In genomic region chr11:115275954-115276353, GRCm38 (mm10) we compare ENCODE assay signal across 9 mouse cellular contexts. TPM values are rescaled to one million over a fixed set of nuclear protein-coding genes. Genes with fewer than 3 reads are reported as not detected.
A peak's percentile ranks its signal among the peaks of the same experiment; 100 is the strongest.
DNase-seq lines count a peak whose midpoint lies in the region; ATAC-seq and TF ChIP-seq lines count a peak whose summit lies in the region.
"Had no signal": no experiment of that assay in that cellular context is flagged by ENCODE, and none has a peak within 500 bp of the region (broad histone marks: within the 10 kb centered on the region; RNA-seq: fewer than 3 reads in every experiment).

No protein-coding gene starts in this region.

- TF ChIP-seq EP300 in lung, postnatal 0 days (IDR thresholded peaks at IDR 0.05), result no peak

- H3K4me3 ChIP-seq in lung, postnatal 0 days (ENCODE audit: low read depth, low read length), result no peak overlapping the region
- peak overlapping the region; percentile 61 for H3K4me3 ChIP-seq in forebrain, embryonic 14.5 days (ENCODE audit: low read depth, low read length)
- H3K4me3 ChIP-seq in limb, embryonic 15.5 days, result peak overlapping the region; percentile 72; the same call in 1 of the 2 replicates
- peak overlapping the region; percentile 48 for H3K4me3 ChIP-seq in stomach, embryonic 16.5 days (replicated peaks; ENCODE audit: low read length)

- WGBS in lung, postnatal 0 days, result 58% methylated on average over 3 of the region's 3 CpGs
- 61% methylated on average over 3 of the region's 3 CpGs for WGBS in forebrain, embryonic 14.5 days
- 63% methylated on average over 3 of the region's 3 CpGs for WGBS in limb, embryonic 15.5 days
- WGBS in stomach, embryonic 16.5 days, result 61% methylated on average over 3 of the region's 3 CpGs

- no peaks in the 10 kb centered on the region for H3K9me3 ChIP-seq in lung, postnatal 0 days (ENCODE audit: low read length)
- no peaks in the 10 kb centered on the region for H3K9me3 ChIP-seq in forebrain, embryonic 14.5 days (replicated peaks; ENCODE audit: control insufficient read depth, low read length)
- no peaks in the 10 kb centered on the region for H3K9me3 ChIP-seq in limb, embryonic 15.5 days
- no peaks in the 10 kb centered on the region for H3K9me3 ChIP-seq in stomach, embryonic 16.5 days (replicated peaks; ENCODE audit: control insufficient read depth, low read length)

- DNase-seq in lung, postnatal 0 days (ENCODE audit: low spot score), result no peak
- DNase-seq in lung, postnatal 10 days, result no peak
- no peak for DNase-seq in forebrain, embryonic 14.5 days (ENCODE audit: low spot score)
- no peak for DNase-seq in cerebellum, postnatal 25 days
- DNase-seq in frontal cortex, postnatal 36 days (ENCODE audit: low spot score in 2 of 2), result no peak
- DNase-seq: kidney, postnatal 14 days; right cerebral cortex, postnatal 25 days had no signal

- no peaks in the 10 kb centered on the region for H3K27me3 ChIP-seq in lung, postnatal 0 days (replicated peaks; ENCODE audit: insufficient read depth, low read length)
- no peaks in the 10 kb centered on the region for H3K27me3 ChIP-seq in forebrain, embryonic 14.5 days (replicated peaks; ENCODE audit: control insufficient read depth, insufficient read depth, low read length)
- no peaks in the 10 kb centered on the region for H3K27me3 ChIP-seq in limb, embryonic 15.5 days
- H3K27me3 ChIP-seq in stomach, embryonic 16.5 days (ENCODE audit: control insufficient read depth, insufficient read depth, low read length), result no peaks in the 10 kb centered on the region

- peaks cover 10% of the 10 kb centered on the region; the same call in 1 of the 2 replicates for H3K4me1 ChIP-seq in lung, postnatal 0 days (ENCODE audit: insufficient read depth, low read depth, low read length)
- peaks cover 5% of the 10 kb centered on the region; the same call in 1 of the 2 replicates for H3K4me1 ChIP-seq in forebrain, embryonic 14.5 days (ENCODE audit: control insufficient read depth, insufficient read depth, low read length)
- peaks cover 16% of the 10 kb centered on the region for H3K4me1 ChIP-seq in limb, embryonic 15.5 days
- peaks cover 8% of the 10 kb centered on the region; the same call in 1 of the 2 replicates for H3K4me1 ChIP-seq in stomach, embryonic 16.5 days (ENCODE audit: control insufficient read depth, insufficient read depth, low read length)

- H3K36me3 ChIP-seq in lung, postnatal 0 days (ENCODE audit: insufficient read depth, low read length), result no peaks in the 10 kb centered on the region
- 0 out of 2 replicates have a peak, but pooled peaks cover 3% of the 10 kb centered on the region for H3K36me3 ChIP-seq in forebrain, embryonic 14.5 days (ENCODE audit: control insufficient read depth, insufficient read depth, low read length)
- H3K36me3 ChIP-seq in limb, embryonic 15.5 days, result peaks cover 7% of the 10 kb centered on the region; the same call in 1 of the 2 replicates
- no peaks in the 10 kb centered on the region for H3K36me3 ChIP-seq in stomach, embryonic 16.5 days (ENCODE audit: control insufficient read depth, insufficient read depth, low read length)

- H3K27ac ChIP-seq in lung, postnatal 0 days (ENCODE audit: low read length), result no peak overlapping the region
- no peak overlapping the region for H3K27ac ChIP-seq in forebrain, embryonic 14.5 days (ENCODE audit: low read depth, low read length)
- H3K27ac ChIP-seq in limb, embryonic 15.5 days, result no peak overlapping the region
- H3K27ac ChIP-seq in stomach, embryonic 16.5 days (ENCODE audit: low read length), result no peak overlapping the region

- H3K9ac ChIP-seq in lung, postnatal 0 days (replicated peaks; ENCODE audit: low read depth), result no peak overlapping the region
- peak overlapping the region; percentile 81 for H3K9ac ChIP-seq in forebrain, embryonic 14.5 days (ENCODE audit: low read length)
- H3K9ac ChIP-seq in limb, embryonic 15.5 days, result no peak overlapping the region
- peak overlapping the region; percentile 81 for H3K9ac ChIP-seq in stomach, embryonic 16.5 days (ENCODE audit: low read length)

- no peak for ATAC-seq in lung, postnatal 0 days
- no peak for ATAC-seq in forebrain, embryonic 14.5 days
- no peak for ATAC-seq in limb, embryonic 15.5 days (ENCODE audit: insufficient number of reproducible peaks, low FRiP score, low TSS enrichment, low read depth)
- no peak for ATAC-seq in stomach, embryonic 16.5 days (ENCODE audit: insufficient read depth, low FRiP score)

- peak overlapping the region; percentile 87 for H3K4me2 ChIP-seq in lung, postnatal 0 days (replicated peaks; ENCODE audit: low read depth, low read length)
- H3K4me2 ChIP-seq in forebrain, embryonic 14.5 days (ENCODE audit: low read length), result peak overlapping the region; percentile 85
- peak overlapping the region; percentile 90 for H3K4me2 ChIP-seq in limb, embryonic 15.5 days
- H3K4me2 ChIP-seq in stomach, embryonic 16.5 days (ENCODE audit: low read depth, low read length), result peak overlapping the region; percentile 85

- TF ChIP-seq CTCF in lung, postnatal 0 days (IDR thresholded peaks at IDR 0.05), result no peak

RNA-seq across cellular contexts. Expression of gene Fdxr, which starts 0.9 kb away (rescaled TPM):
- polyA plus RNA-seq in lung, postnatal 0 days (2015; fragmentation: Nextera tagmentation; extraction: Ambion mirVana), result 6.9 and 7.9 TPM in 2 replicates
- 17.2 and 20.0 TPM in 2 replicates for polyA plus RNA-seq in forebrain, embryonic 14.5 days (2014; fragmentation: Nextera tagmentation; extraction: Ambion mirVana)
- polyA plus RNA-seq in limb, embryonic 15.5 days (2015; fragmentation: Nextera tagmentation; extraction: Ambion mirVana), result 15.2 and 16.6 TPM in 2 replicates
- 15.4 and 15.9 TPM in 2 replicates for polyA plus RNA-seq in stomach, embryonic 16.5 days (2015; fragmentation: Nextera tagmentation; extraction: Ambion mirVana)

RNA-seq across cellular contexts. Expression of gene Grin2c, which starts 8.9 kb away (rescaled TPM):
- polyA plus RNA-seq in lung, postnatal 0 days (2015; fragmentation: Nextera tagmentation; extraction: Ambion mirVana), result 0.11 TPM in 2 replicates
- polyA plus RNA-seq in forebrain, embryonic 14.5 days (2014; fragmentation: Nextera tagmentation; extraction: Ambion mirVana), result 0.12 and 0.14 TPM in 2 replicates
- 0.05 TPM in 1 of 2 replicates, not detected in the other for polyA plus RNA-seq in limb, embryonic 15.5 days (2015; fragmentation: Nextera tagmentation; extraction: Ambion mirVana)
- not detected in 2 replicates for polyA plus RNA-seq in stomach, embryonic 16.5 days (2015; fragmentation: Nextera tagmentation; extraction: Ambion mirVana)

RNA-seq across cellular contexts. Expression of gene Fads6, which starts 21.5 kb away (rescaled TPM):
- 0.17 and 0.24 TPM in 2 replicates for polyA plus RNA-seq in lung, postnatal 0 days (2015; fragmentation: Nextera tagmentation; extraction: Ambion mirVana)
- polyA plus RNA-seq in forebrain, embryonic 14.5 days (2014; fragmentation: Nextera tagmentation; extraction: Ambion mirVana), result 0.24 and 0.40 TPM in 2 replicates
- 0.16 and 0.24 TPM in 2 replicates for polyA plus RNA-seq in limb, embryonic 15.5 days (2015; fragmentation: Nextera tagmentation; extraction: Ambion mirVana)
- polyA plus RNA-seq in stomach, embryonic 16.5 days (2015; fragmentation: Nextera tagmentation; extraction: Ambion mirVana), result 1.6 and 1.7 TPM in 2 replicates

RNA-seq across cellular contexts. Expression of gene Otop2, which starts 31.0 kb away (rescaled TPM):
- polyA plus RNA-seq in lung, postnatal 0 days (2015; fragmentation: Nextera tagmentation; extraction: Ambion mirVana), result not detected in 2 replicates
- polyA plus RNA-seq in forebrain, embryonic 14.5 days (2014; fragmentation: Nextera tagmentation; extraction: Ambion mirVana), result not detected in 2 replicates
- polyA plus RNA-seq in limb, embryonic 15.5 days (2015; fragmentation: Nextera tagmentation; extraction: Ambion mirVana), result 0.31 TPM in 1 of 2 replicates, not detected in the other
- 1.9 and 2.5 TPM in 2 replicates for polyA plus RNA-seq in stomach, embryonic 16.5 days (2015; fragmentation: Nextera tagmentation; extraction: Ambion mirVana)

RNA-seq across cellular contexts. Expression of gene Ush1g, which starts 45.9 kb away (rescaled TPM):
- polyA plus RNA-seq in lung, postnatal 0 days (2015; fragmentation: Nextera tagmentation; extraction: Ambion mirVana), result not detected in 2 replicates
- polyA plus RNA-seq in forebrain, embryonic 14.5 days (2014; fragmentation: Nextera tagmentation; extraction: Ambion mirVana), result not detected in 2 replicates
- polyA plus RNA-seq in limb, embryonic 15.5 days (2015; fragmentation: Nextera tagmentation; extraction: Ambion mirVana), result 0.04 TPM in 1 of 2 replicates, not detected in the other
- 0.62 and 0.76 TPM in 2 replicates for polyA plus RNA-seq in stomach, embryonic 16.5 days (2015; fragmentation: Nextera tagmentation; extraction: Ambion mirVana)

Comparison
In these comparisons a context has a peak if more than half of its experiments do, and no peak if none do; other contexts are left out.
1. H3K9ac ChIP-seq: peak in forebrain, embryonic 14.5 days (single experiment) and stomach, embryonic 16.5 days (single experiment); none in lung, postnatal 0 days (single experiment) and limb, embryonic 15.5 days (single experiment).
2. Peak in every context shown above with its lines, with median percentiles within 50 percentile points of each other: H3K4me2 ChIP-seq.